Mouse (Mus musculus): Measurements from ENCODE around the gene Cdk9. TPM values are rescaled to one million over a fixed set of nuclear protein-coding genes. Genes with fewer than 3 reads are reported as not detected.

The Cdk9 gene
- polyA plus RNA-seq, 1 experiment from 2014 or later, result 88.0 TPM

DNA sequence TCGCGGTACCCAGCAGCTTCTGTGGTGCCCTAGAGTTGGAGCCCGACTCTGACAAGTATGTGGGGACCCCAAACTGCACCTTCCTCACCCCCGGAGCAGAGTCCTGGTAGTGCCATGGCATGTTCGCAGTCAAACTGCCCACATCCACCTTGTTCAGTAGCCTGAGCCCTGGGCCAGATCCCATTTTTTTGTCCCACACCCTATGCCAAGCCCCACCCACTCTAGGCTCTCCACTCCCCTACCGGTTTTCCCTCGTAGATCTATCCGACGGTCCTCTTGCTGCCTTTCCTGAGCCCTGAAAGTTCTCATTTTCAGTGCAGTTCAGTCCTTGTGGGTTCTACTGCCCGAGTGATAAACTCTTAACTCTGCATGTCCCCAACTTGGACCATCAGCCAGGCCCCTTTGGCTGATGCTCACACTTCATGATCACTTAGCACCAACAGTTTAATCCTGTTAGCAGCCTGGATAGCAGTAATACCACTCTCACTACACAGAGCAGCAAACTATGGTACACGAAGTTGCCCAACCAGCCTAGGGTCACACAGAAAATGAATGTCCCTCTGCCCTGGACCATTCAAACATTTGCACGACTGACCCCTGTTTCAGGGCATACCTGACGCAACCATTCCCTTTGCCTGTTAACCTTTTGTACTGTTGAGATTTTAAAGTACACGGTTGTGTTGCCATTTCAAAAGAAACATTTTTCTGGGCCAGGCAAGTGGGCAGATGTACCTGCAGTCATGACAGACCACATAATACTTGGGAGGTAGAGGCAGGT lies 11.7 kb downstream of the Cdk9 start:
- Histone ChIP-seq H3K4me2 (replicated peaks) (no peak overlapping the region), H3K27ac (replicated peaks) (no peak overlapping the region), H3K4me3 (no peak overlapping the region), H3K27me3 (no peaks in the 10 kb centered on the region), H3K36me3 (peaks cover 31% of the 10 kb centered on the region), H3K9me3 (no peaks in the 10 kb centered on the region), H3K4me1 (no peaks in the 10 kb centered on the region), H3K9ac (replicated peaks) (no peak overlapping the region)
- WGBS, result 90% methylated on average over 14 of the region's 14 CpGs
- ATAC-seq (replicated peaks), result no peak

DNA sequence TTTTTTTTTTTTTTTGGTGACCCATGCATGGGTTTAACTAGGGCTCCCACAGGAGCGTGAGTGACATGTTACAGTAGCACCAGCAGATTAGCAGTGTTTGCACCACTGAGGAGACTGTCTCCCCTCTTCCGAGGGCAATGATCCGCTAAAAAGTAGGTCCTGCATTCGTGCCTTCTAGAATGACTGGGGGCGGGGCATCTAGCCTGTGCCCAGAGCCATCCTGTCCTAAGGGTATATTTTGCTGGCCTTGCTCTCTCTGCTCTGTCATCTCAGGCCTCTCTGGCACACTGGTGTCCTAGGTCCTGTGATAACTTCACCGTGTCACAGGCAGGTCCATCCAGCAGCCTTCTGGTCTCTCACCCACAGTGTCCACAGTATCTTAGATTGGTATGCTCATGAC lies 13.2 kb downstream of the Cdk9 start:
- WGBS, result 88% methylated on average over 6 of the region's 6 CpGs
- H3K9ac ChIP-seq (replicated peaks), result no peak overlapping the region

GRCm38 (mm10) chr2:32694691-32695090 lies 18.2 kb downstream of the Cdk9 start:
- Histone ChIP-seq H3K27me3 (no peaks in the 10 kb centered on the region), H3K4me1 (peaks cover 15% of the 10 kb centered on the region), H3K36me3 (no peaks in the 10 kb centered on the region), H3K9me3 (no peaks in the 10 kb centered on the region), H3K4me2 (replicated peaks) (peak overlapping the region; percentile 84), H3K27ac (replicated peaks) (peak overlapping the region; percentile 71), H3K9ac (replicated peaks) (peak overlapping the region; percentile 56; the same call in 1 of the 2 replicates), H3K4me3 (peak overlapping the region; percentile 77)
- no peak for ATAC-seq (replicated peaks)
- 86% methylated on average over 12 of the region's 12 CpGs for WGBS

More for the DNA sequence above, 13.2 kb downstream of the Cdk9 start:
- Histone ChIP-seq H3K4me3 (no peak overlapping the region), H3K9me3 (no peaks in the 10 kb centered on the region), H3K27me3 (no peaks in the 10 kb centered on the region), H3K27ac (replicated peaks) (no peak overlapping the region), H3K4me1 (no peaks in the 10 kb centered on the region), H3K36me3 (peaks cover 18% of the 10 kb centered on the region), H3K4me2 (replicated peaks) (no peak overlapping the region)
- no peak for ATAC-seq (replicated peaks)

- peak overlapping the region; percentile 72 for H3K27ac ChIP-seq (replicated peaks)
- no peaks in the 10 kb centered on the region for H3K27me3 ChIP-seq
- peak overlapping the region; percentile 77 for H3K4me3 ChIP-seq
- peak; percentile 99 for ATAC-seq (replicated peaks)
- H3K9ac ChIP-seq (replicated peaks), result peak overlapping the region; percentile 86
- H3K36me3 ChIP-seq, result no peaks in the 10 kb centered on the region
- H3K4me1 ChIP-seq, result peaks cover 15% of the 10 kb centered on the region
- peak overlapping the region; percentile 84 for H3K4me2 ChIP-seq (replicated peaks)
- WGBS, result under 1% methylated on average over 51 of the region's 51 CpGs
- no peaks in the 10 kb centered on the region for H3K9me3 ChIP-seq
These were observed 19.0 kb downstream of the Cdk9 start for GRCm38 (mm10) chr2:32693823-32694411.

DNA sequence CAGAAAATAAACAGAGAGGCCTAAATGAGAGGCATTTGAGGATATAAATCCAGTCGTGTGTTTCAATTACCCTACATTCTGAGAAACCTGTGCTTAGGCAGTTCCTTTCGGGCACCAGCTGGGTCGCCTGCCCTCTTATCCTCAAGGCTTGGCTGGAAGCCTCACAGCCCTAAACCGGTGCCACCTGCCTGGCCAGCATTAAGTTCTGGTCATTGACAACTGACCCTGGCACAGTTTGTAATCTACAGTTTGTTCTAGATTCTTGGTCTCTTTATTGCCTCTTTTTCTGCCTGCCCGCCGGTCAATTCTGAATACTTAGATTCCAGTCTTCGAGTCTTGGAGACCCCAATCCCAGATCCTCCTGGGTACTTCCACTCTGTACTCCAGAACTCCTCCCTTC lies 19.6 kb downstream of the Cdk9 start:
- H3K27ac ChIP-seq (replicated peaks), result 0 out of 2 replicates have a peak overlapping the region, but pooled peaks have one; percentile 72
- H3K27me3 ChIP-seq, result no peaks in the 10 kb centered on the region
- H3K9ac ChIP-seq (replicated peaks), result peak overlapping the region; percentile 86
- peak overlapping the region; percentile 77 for H3K4me3 ChIP-seq
- peaks cover 15% of the 10 kb centered on the region for H3K4me1 ChIP-seq
- H3K4me2 ChIP-seq (replicated peaks), result peak overlapping the region; percentile 84
- no peaks in the 10 kb centered on the region for H3K9me3 ChIP-seq
- ATAC-seq (replicated peaks), result no peak
- H3K36me3 ChIP-seq, result no peaks in the 10 kb centered on the region
- WGBS, result 15% methylated on average over 7 of the region's 7 CpGs

DNA sequence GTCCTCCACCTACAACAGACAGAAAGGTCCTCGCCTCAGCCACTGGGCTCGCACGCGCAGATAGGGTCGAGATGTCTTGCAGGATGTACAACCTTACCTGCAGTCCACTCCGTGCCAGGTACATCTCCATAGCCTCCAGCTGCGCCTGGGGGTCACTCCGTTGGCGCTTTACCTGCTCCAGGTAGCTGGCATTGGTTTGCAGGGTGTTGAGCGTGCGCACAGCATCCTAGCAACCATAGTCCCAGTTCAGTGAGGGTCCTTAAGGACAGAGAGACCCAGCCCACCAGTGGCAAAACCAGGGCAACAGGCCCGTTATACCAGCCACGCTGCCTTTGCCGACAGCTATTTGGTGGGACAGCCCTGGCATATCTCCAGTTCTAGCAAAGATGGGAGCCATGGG lies 20.4 kb downstream of the Cdk9 start:
- H3K9me3 ChIP-seq, result no peaks in the 10 kb centered on the region
- peaks cover 15% of the 10 kb centered on the region for H3K4me1 ChIP-seq
- H3K4me3 ChIP-seq, result no peak overlapping the region
- 0 out of 2 replicates have a peak overlapping the region, but pooled peaks have one; percentile 84 for H3K4me2 ChIP-seq (replicated peaks)
- WGBS, result 92% methylated on average over 14 of the region's 14 CpGs
- H3K36me3 ChIP-seq, result no peaks in the 10 kb centered on the region
- no peak overlapping the region for H3K27ac ChIP-seq (replicated peaks)
- no peaks in the 10 kb centered on the region for H3K27me3 ChIP-seq
- H3K9ac ChIP-seq (replicated peaks), result no peak overlapping the region
- no peak for ATAC-seq (replicated peaks)

GRCm38 (mm10) chr2:32691041-32691440 lies 21.8 kb downstream of the Cdk9 start:
- no peak for ATAC-seq (replicated peaks)
- WGBS, result 89% methylated on average over 11 of the region's 11 CpGs
- Histone ChIP-seq H3K9me3 (no peaks in the 10 kb centered on the region), H3K36me3 (peaks cover 9% of the 10 kb centered on the region; the same call in 1 of the 2 replicates), H3K27ac (replicated peaks) (no peak overlapping the region), H3K27me3 (no peaks in the 10 kb centered on the region), H3K4me1 (peaks cover 15% of the 10 kb centered on the region), H3K4me2 (replicated peaks) (no peak overlapping the region), H3K9ac (replicated peaks) (no peak overlapping the region), H3K4me3 (no peak overlapping the region)

GRCm38 (mm10) chr2:32689420-32689819 lies 23.5 kb downstream of the Cdk9 start:
- H3K27ac ChIP-seq (replicated peaks), result no peak overlapping the region
- H3K9me3 ChIP-seq, result no peaks in the 10 kb centered on the region
- WGBS, result 23% methylated on average over 5 of the region's 5 CpGs
- H3K4me2 ChIP-seq (replicated peaks), result no peak overlapping the region
- no peak overlapping the region for H3K4me3 ChIP-seq
- no peak overlapping the region for H3K9ac ChIP-seq (replicated peaks)
- H3K4me1 ChIP-seq, result peaks cover 15% of the 10 kb centered on the region
- peaks cover 18% of the 10 kb centered on the region; the same call in 1 of the 2 replicates for H3K36me3 ChIP-seq
- ATAC-seq (replicated peaks), result no peak
- no peaks in the 10 kb centered on the region for H3K27me3 ChIP-seq

- 96% methylated on average over 8 of the region's 8 CpGs for WGBS
- Histone ChIP-seq H3K4me2 (replicated peaks) (no peak overlapping the region), H3K9ac (replicated peaks) (no peak overlapping the region), H3K9me3 (no peaks in the 10 kb centered on the region), H3K4me1 (peaks cover 3% of the 10 kb centered on the region), H3K27ac (replicated peaks) (no peak overlapping the region), H3K27me3 (no peaks in the 10 kb centered on the region), H3K4me3 (no peak overlapping the region), H3K36me3 (peaks cover 28% of the 10 kb centered on the region; the same call in 1 of the 2 replicates)
- no peak for ATAC-seq (replicated peaks)
These were observed 25.3 kb downstream of the Cdk9 start for GRCm38 (mm10) chr2:32687562-32687961.

GRCm38 (mm10) chr2:32686640-32687039 lies 26.2 kb downstream of the Cdk9 start:
- no peak overlapping the region for H3K4me3 ChIP-seq
- H3K36me3 ChIP-seq, result peaks cover 28% of the 10 kb centered on the region; the same call in 1 of the 2 replicates
- H3K4me1 ChIP-seq, result no peaks in the 10 kb centered on the region
- no peaks in the 10 kb centered on the region for H3K27me3 ChIP-seq
- ATAC-seq (replicated peaks), result no peak
- 93% methylated on average over 6 of the region's 6 CpGs for WGBS
- no peak overlapping the region for H3K27ac ChIP-seq (replicated peaks)
- H3K4me2 ChIP-seq (replicated peaks), result no peak overlapping the region
- no peak overlapping the region for H3K9ac ChIP-seq (replicated peaks)
- no peaks in the 10 kb centered on the region for H3K9me3 ChIP-seq

DNA sequence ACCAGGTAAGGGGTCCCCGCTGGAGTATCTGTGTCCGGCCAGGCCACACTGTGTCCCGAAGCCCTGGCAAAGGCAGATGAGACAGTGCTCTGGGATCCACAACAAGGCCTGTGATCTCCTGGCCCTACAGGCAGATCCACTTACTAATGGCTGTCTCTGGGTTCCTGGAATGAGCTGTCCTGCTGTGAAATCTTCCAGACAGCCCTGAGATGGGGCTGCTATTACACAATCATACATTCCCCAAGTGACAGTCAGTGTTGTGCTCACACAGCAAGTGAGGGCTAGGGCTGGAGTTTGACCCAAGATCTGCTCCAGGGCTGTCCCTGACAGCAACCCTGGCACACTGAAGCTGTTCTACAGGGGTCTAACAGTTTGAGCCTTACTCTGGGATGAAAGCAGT lies 27.1 kb downstream of the Cdk9 start:
- Histone ChIP-seq H3K4me1 (no peaks in the 10 kb centered on the region), H3K36me3 (peaks cover 28% of the 10 kb centered on the region; the same call in 1 of the 2 replicates), H3K9ac (replicated peaks) (no peak overlapping the region), H3K4me2 (replicated peaks) (no peak overlapping the region), H3K27ac (replicated peaks) (no peak overlapping the region), H3K9me3 (no peaks in the 10 kb centered on the region), H3K4me3 (no peak overlapping the region), H3K27me3 (no peaks in the 10 kb centered on the region)
- no peak for ATAC-seq (replicated peaks)
- 93% methylated on average over 3 of the region's 3 CpGs for WGBS

- H3K27ac ChIP-seq (replicated peaks), result no peak overlapping the region
- H3K4me1 ChIP-seq, result no peaks in the 10 kb centered on the region
- no peaks in the 10 kb centered on the region for H3K9me3 ChIP-seq
- no peak overlapping the region for H3K4me2 ChIP-seq (replicated peaks)
- no peak for ATAC-seq (replicated peaks)
- 95% methylated on average over 15 of the region's 15 CpGs for WGBS
- H3K9ac ChIP-seq (replicated peaks), result no peak overlapping the region
- no peak overlapping the region for H3K4me3 ChIP-seq
- H3K27me3 ChIP-seq, result no peaks in the 10 kb centered on the region
- H3K36me3 ChIP-seq, result peaks cover 28% of the 10 kb centered on the region; the same call in 1 of the 2 replicates
These were observed 28.0 kb downstream of the Cdk9 start for GRCm38 (mm10) chr2:32684681-32685428.

Measured in forebrain, embryonic 15.5 days (tissue).